Mouse (Mus musculus): ENCODE results near the gene Fbxw11. TPM values are rescaled to one million over a fixed set of nuclear protein-coding genes. Genes with fewer than 3 reads are reported as not detected.
A peak's percentile ranks its signal among the peaks of the same experiment; 100 is the strongest.
"Not testable (repeated sequence)": the region's sequence is repeated elsewhere in the genome, so short reads cannot be mapped to it uniquely, and the experiment has no call there.

Gene Fbxw11
- polyA plus RNA-seq, 1 experiment from 2014 or later, result 120 TPM

- no peak for ATAC-seq (ENCODE audit: low FRiP score, low TSS enrichment)
- DNase-seq, result peak; percentile 18
- Histone ChIP-seq H3K9ac (replicated peaks; ENCODE audit: low read length) (no peak overlapping the region), H3K4me1 (ENCODE audit: control insufficient read depth, insufficient read depth, low read length) (0 out of 2 replicates have a peak, but pooled peaks cover 7% of the 10 kb centered on the region), H3K4me2 (ENCODE audit: low read length) (no peak overlapping the region), H3K27ac (replicated peaks; ENCODE audit: low read depth, low read length) (no peak overlapping the region), H3K36me3 (ENCODE audit: control insufficient read depth, insufficient read depth, low read length) (no peaks in the 10 kb centered on the region), H3K27me3 (ENCODE audit: control insufficient read depth, insufficient read depth, low read length) (no peaks in the 10 kb centered on the region), H3K9me3 (ENCODE audit: control insufficient read depth, low read length) (no peaks in the 10 kb centered on the region), H3K4me3 (replicated peaks; ENCODE audit: low read depth, low read length) (no peak overlapping the region)
- WGBS, result 63% methylated on average over 3 of the region's 3 CpGs
These were observed 34.3 kb downstream of the Fbxw11 start for GRCm38 (mm10) chr11:32676777-32677176.

GRCm38 (mm10) chr11:32677811-32678210 is 35.3 kb downstream of the Fbxw11 start:
- Histone ChIP-seq H3K27ac (replicated peaks; ENCODE audit: low read depth, low read length) (no peak overlapping the region), H3K27me3 (ENCODE audit: control insufficient read depth, insufficient read depth, low read length) (no peaks in the 10 kb centered on the region), H3K4me1 (ENCODE audit: control insufficient read depth, insufficient read depth, low read length) (0 out of 2 replicates have a peak, but pooled peaks cover 7% of the 10 kb centered on the region), H3K4me2 (ENCODE audit: low read length) (no peak overlapping the region), H3K4me3 (replicated peaks; ENCODE audit: low read depth, low read length) (no peak overlapping the region), H3K9me3 (ENCODE audit: control insufficient read depth, low read length) (no peaks in the 10 kb centered on the region), H3K36me3 (ENCODE audit: control insufficient read depth, insufficient read depth, low read length) (no peaks in the 10 kb centered on the region), H3K9ac (replicated peaks; ENCODE audit: low read length) (no peak overlapping the region)
- WGBS, result 91% methylated on average over 1 of the region's 1 CpGs
- no peak for DNase-seq
- no peak for ATAC-seq (ENCODE audit: low FRiP score, low TSS enrichment)

GRCm38 (mm10) chr11:32679091-32679490 is 36.6 kb downstream of the Fbxw11 start:
- not testable (repeated sequence) for H3K27ac ChIP-seq (replicated peaks; ENCODE audit: low read depth, low read length); ATAC-seq (ENCODE audit: low FRiP score, low TSS enrichment); H3K36me3 ChIP-seq (ENCODE audit: control insufficient read depth, insufficient read depth, low read length); H3K4me3 ChIP-seq (replicated peaks; ENCODE audit: low read depth, low read length); H3K9me3 ChIP-seq (ENCODE audit: control insufficient read depth, low read length); H3K27me3 ChIP-seq (ENCODE audit: control insufficient read depth, insufficient read depth, low read length); DNase-seq; H3K4me2 ChIP-seq (ENCODE audit: low read length); H3K4me1 ChIP-seq (ENCODE audit: control insufficient read depth, insufficient read depth, low read length); H3K9ac ChIP-seq (replicated peaks; ENCODE audit: low read length)
- WGBS, result 93% methylated on average over 4 of the region's 4 CpGs

DNA sequence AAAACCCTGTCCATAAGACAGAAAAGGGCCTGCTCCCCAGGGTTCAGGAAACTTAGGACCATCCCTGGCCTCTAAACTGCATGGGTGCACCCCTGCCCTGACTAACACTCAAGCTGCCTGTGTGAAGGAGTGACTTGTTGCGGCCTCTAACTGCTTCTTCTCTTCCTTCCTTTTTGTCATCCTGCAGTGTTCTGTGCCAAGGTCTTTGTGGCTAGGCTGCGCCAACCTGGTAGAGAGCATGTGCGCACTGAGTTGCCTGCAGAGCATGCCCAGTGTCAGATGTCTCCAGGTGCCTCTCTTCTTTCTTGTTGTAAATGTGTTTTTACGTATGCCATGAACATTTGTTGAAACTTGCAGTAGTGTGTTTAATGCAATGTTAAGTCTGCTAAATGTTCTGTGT is 37.5 kb downstream of the Fbxw11 start:
- Histone ChIP-seq H3K9me3 (ENCODE audit: control insufficient read depth, low read length) (no peaks in the 10 kb centered on the region), H3K4me1 (ENCODE audit: control insufficient read depth, insufficient read depth, low read length) (0 out of 2 replicates have a peak, but pooled peaks cover 7% of the 10 kb centered on the region)
- 90% methylated on average over 4 of the region's 4 CpGs for WGBS

DNA sequence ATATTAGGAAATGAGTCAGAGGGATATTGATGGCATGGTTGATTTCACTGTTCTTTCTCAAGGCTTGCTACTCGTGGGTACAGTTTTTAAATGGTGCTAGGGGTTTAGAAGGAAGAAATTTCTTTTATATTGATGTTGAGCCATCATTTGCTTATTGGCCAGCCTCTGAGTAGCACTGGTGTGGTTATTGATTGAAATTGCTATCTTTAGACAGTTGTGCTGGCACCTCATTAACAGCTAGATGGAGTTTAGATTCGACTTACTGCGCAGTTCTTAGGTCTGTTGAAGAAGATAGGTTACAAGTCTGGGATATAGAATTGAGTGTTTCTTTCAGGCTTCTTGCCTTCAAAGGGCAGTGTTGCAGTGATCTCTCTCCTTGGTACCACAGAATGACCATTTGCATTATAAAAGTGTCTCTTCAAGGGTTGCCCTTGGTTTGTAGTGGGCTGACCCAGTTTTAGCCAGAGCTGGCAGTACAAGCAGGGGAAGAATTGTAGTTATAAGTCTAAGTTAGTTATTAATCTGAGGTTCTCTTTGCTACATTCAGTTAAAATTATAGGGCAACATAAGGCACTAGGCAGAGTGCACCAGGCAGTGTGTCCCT is 38.8 kb downstream of the Fbxw11 start:
- H3K4me2 ChIP-seq (ENCODE audit: low read length), result no peak overlapping the region
- no peaks in the 10 kb centered on the region for H3K27me3 ChIP-seq (ENCODE audit: control insufficient read depth, insufficient read depth, low read length)
- no peak for ATAC-seq (ENCODE audit: low FRiP score, low TSS enrichment)
- H3K27ac ChIP-seq (replicated peaks; ENCODE audit: low read depth, low read length), result no peak overlapping the region
- no peaks in the 10 kb centered on the region for H3K9me3 ChIP-seq (ENCODE audit: control insufficient read depth, low read length)
- no peaks in the 10 kb centered on the region for H3K36me3 ChIP-seq (ENCODE audit: control insufficient read depth, insufficient read depth, low read length)
- 0 out of 2 replicates have a peak, but pooled peaks cover 7% of the 10 kb centered on the region for H3K4me1 ChIP-seq (ENCODE audit: control insufficient read depth, insufficient read depth, low read length)
- no peak overlapping the region for H3K9ac ChIP-seq (replicated peaks; ENCODE audit: low read length)
- no peak overlapping the region for H3K4me3 ChIP-seq (replicated peaks; ENCODE audit: low read depth, low read length)
- no peak for DNase-seq
- 72% methylated on average over 3 of the region's 3 CpGs for WGBS

More for the DNA sequence above, 37.5 kb downstream of the Fbxw11 start:
- H3K4me3 ChIP-seq (replicated peaks; ENCODE audit: low read depth, low read length), result no peak overlapping the region
- DNase-seq (no peak), ATAC-seq (ENCODE audit: low FRiP score, low TSS enrichment) (no peak)
- no peak overlapping the region for H3K9ac ChIP-seq (replicated peaks; ENCODE audit: low read length)
- H3K36me3 ChIP-seq (ENCODE audit: control insufficient read depth, insufficient read depth, low read length), result no peaks in the 10 kb centered on the region
- H3K4me2 ChIP-seq (ENCODE audit: low read length), result no peak overlapping the region
- H3K27ac ChIP-seq (replicated peaks; ENCODE audit: low read depth, low read length), result no peak overlapping the region
- no peaks in the 10 kb centered on the region for H3K27me3 ChIP-seq (ENCODE audit: control insufficient read depth, insufficient read depth, low read length)

DNA sequence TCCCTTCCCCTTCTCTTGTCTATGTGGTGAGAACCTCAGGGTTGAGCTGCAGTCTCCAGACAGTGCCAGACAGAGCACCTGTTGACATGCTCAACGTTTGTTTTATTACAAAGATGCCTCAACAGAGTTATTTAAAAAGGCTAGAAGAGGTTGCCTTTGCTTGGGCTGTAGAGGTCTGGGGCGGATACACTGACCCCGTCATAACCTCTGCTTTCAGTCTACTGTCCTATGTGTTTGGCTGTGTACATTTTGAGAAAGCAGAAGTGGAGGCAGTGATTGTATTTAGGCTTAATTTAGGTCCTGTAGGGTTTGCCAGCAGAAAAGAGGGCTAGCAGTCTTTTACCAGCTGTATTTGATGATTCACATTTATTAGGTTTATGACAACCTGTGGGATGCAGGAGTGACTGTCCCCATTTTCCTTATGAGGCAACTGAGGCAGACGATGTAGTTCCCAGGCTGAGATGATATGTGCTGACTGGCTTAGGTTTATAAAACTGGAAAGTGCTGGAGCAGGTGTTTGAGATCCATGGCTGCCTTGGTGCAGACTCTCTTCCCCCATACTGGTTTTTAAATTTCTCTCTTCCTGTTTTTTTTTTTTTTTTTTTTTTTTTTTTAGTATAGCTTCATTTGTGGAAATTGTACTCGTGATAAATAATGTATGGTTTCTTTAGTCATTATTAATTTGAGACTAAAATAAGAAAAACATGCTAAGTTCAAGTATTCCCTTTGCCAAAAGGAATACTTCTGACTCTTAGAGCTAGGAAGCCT is 40.0 kb downstream of the Fbxw11 start:
- no peak overlapping the region for H3K4me2 ChIP-seq (ENCODE audit: low read length)
- no peak for ATAC-seq (ENCODE audit: low FRiP score, low TSS enrichment)
- 93% methylated on average over 5 of the region's 5 CpGs for WGBS
- H3K4me1 ChIP-seq (ENCODE audit: control insufficient read depth, insufficient read depth, low read length), result 0 out of 2 replicates have a peak, but pooled peaks cover 7% of the 10 kb centered on the region
- no peaks in the 10 kb centered on the region for H3K9me3 ChIP-seq (ENCODE audit: control insufficient read depth, low read length)
- no peak overlapping the region for H3K4me3 ChIP-seq (replicated peaks; ENCODE audit: low read depth, low read length)
- no peak for DNase-seq
- H3K27me3 ChIP-seq (ENCODE audit: control insufficient read depth, insufficient read depth, low read length), result no peaks in the 10 kb centered on the region
- no peak overlapping the region for H3K27ac ChIP-seq (replicated peaks; ENCODE audit: low read depth, low read length)
- no peak overlapping the region for H3K9ac ChIP-seq (replicated peaks; ENCODE audit: low read length)
- H3K36me3 ChIP-seq (ENCODE audit: control insufficient read depth, insufficient read depth, low read length), result no peaks in the 10 kb centered on the region

DNA sequence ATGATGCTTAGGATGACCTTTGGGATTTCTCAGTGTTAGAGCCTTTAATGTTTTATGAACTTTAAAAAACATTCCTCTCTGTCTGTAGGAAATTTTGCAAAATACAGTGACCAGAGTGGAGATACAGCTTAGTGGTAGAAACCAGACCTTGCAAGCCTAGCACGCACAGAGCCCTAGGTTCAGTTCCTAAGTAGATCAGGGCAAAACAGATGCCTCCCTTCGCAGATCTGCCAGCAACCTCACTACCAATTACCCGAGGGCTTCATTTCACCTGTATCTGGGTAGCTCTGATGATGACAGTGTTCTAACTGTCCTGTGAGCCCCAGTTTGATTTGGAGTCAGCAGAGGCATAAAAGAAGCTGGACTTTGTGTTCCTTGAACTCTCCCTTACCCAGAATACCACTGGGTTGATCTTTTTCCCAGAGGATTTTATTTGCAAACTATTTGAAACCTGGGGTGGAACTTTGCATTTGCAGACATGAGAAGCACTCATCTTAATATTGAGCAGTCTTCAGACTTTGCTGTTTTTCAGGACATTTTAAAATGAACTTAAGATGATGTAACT is 42.2 kb downstream of the Fbxw11 start:
- Histone ChIP-seq H3K27me3 (ENCODE audit: control insufficient read depth, insufficient read depth, low read length) (no peaks in the 10 kb centered on the region), H3K4me2 (ENCODE audit: low read length) (no peak overlapping the region), H3K4me1 (ENCODE audit: control insufficient read depth, insufficient read depth, low read length) (0 out of 2 replicates have a peak, but pooled peaks cover 7% of the 10 kb centered on the region), H3K9ac (replicated peaks; ENCODE audit: low read length) (no peak overlapping the region), H3K4me3 (replicated peaks; ENCODE audit: low read depth, low read length) (no peak overlapping the region), H3K27ac (replicated peaks; ENCODE audit: low read depth, low read length) (no peak overlapping the region), H3K9me3 (ENCODE audit: control insufficient read depth, low read length) (no peaks in the 10 kb centered on the region), H3K36me3 (ENCODE audit: control insufficient read depth, insufficient read depth, low read length) (no peaks in the 10 kb centered on the region)
- no peak for DNase-seq
- no peak for ATAC-seq (ENCODE audit: low FRiP score, low TSS enrichment)
- 77% methylated on average over 3 of the region's 3 CpGs for WGBS

GRCm38 (mm10) chr11:32688245-32688855 is 45.8 kb downstream of the Fbxw11 start:
- Histone ChIP-seq H3K4me3 (replicated peaks; ENCODE audit: low read depth, low read length) (no peak overlapping the region), H3K36me3 (ENCODE audit: control insufficient read depth, insufficient read depth, low read length) (no peaks in the 10 kb centered on the region), H3K4me2 (ENCODE audit: low read length) (no peak overlapping the region), H3K27ac (replicated peaks; ENCODE audit: low read depth, low read length) (no peak overlapping the region), H3K9ac (replicated peaks; ENCODE audit: low read length) (no peak overlapping the region), H3K27me3 (ENCODE audit: control insufficient read depth, insufficient read depth, low read length) (no peaks in the 10 kb centered on the region), H3K4me1 (ENCODE audit: control insufficient read depth, insufficient read depth, low read length) (no peaks in the 10 kb centered on the region), H3K9me3 (ENCODE audit: control insufficient read depth, low read length) (no peaks in the 10 kb centered on the region)
- 94% methylated on average over 2 of the region's 2 CpGs for WGBS
- DNase-seq (no peak), ATAC-seq (ENCODE audit: low FRiP score, low TSS enrichment) (no peak)

All from midbrain, embryonic 14.5 days (tissue).